Mouse (Mus musculus) right cerebral cortex, adult 18-20 months (tissue): ENCODE data around the gene Snd1.

Experiments used
- DNase-seq: peaks from one replicate; pipeline ENCODE4 v3.0.0; 2022; ENCODE audit warnings: mixed read lengths

Gene Snd1

GRCm38 (mm10) chr6:28981966-28982701 lies 507.2 kb downstream of the Snd1 start:
- DNase-seq, result no peak

GRCm38 (mm10) chr6:28982817-28983216 lies 507.9 kb downstream of the Snd1 start:
- no peak for DNase-seq
